Mouse (Mus musculus): ENCODE measurements around the gene Lrp2.

Lrp2 gene

GRCm38 (mm10) chr2:69518307-69518706 is 67.6 kb downstream of the Lrp2 start:
- DNase-seq (ENCODE audit: low spot score) = no peak

GRCm38 (mm10) chr2:69511766-69512165 is 74.1 kb downstream of the Lrp2 start:
- DNase-seq (ENCODE audit: low spot score) = no peak

- DNase-seq (ENCODE audit: low spot score) = no peak
Observed at GRCm38 (mm10) chr2:69500357-69500756, 85.5 kb downstream of the Lrp2 start.

GRCm38 (mm10) chr2:69493130-69493529 is 92.7 kb downstream of the Lrp2 start:
- DNase-seq (ENCODE audit: low spot score) = no peak

GRCm38 (mm10) chr2:69480965-69481364 is 104.9 kb downstream of the Lrp2 start:
- no peak for DNase-seq (ENCODE audit: low spot score)

- DNase-seq (ENCODE audit: low spot score) = no peak
Observed at GRCm38 (mm10) chr2:69479859-69480258, 106.0 kb downstream of the Lrp2 start.

GRCm38 (mm10) chr2:69476901-69477300 is 109.0 kb downstream of the Lrp2 start:
- DNase-seq (ENCODE audit: low spot score) = no peak

GRCm38 (mm10) chr2:69475177-69475576 is 110.7 kb downstream of the Lrp2 start:
- no peak for DNase-seq (ENCODE audit: low spot score)

- peak; percentile 4 for DNase-seq (ENCODE audit: low spot score)
Observed at GRCm38 (mm10) chr2:69471837-69472236, 114.0 kb downstream of the Lrp2 start.

GRCm38 (mm10) chr2:69463609-69464008 is 122.3 kb downstream of the Lrp2 start:
- no peak for DNase-seq (ENCODE audit: low spot score)

GRCm38 (mm10) chr2:69459481-69459880 is 126.4 kb downstream of the Lrp2 start:
- no peak for DNase-seq (ENCODE audit: low spot score)

GRCm38 (mm10) chr2:69451128-69451527 is 134.7 kb downstream of the Lrp2 start:
- DNase-seq (ENCODE audit: low spot score) = no peak

GRCm38 (mm10) chr2:69448581-69448980 is 137.3 kb downstream of the Lrp2 start:
- no peak for DNase-seq (ENCODE audit: low spot score)

- DNase-seq (ENCODE audit: low spot score) = no peak
Observed at GRCm38 (mm10) chr2:69445896-69446472, 139.9 kb downstream of the Lrp2 start.

GRCm38 (mm10) chr2:69441656-69442055 is 144.2 kb downstream of the Lrp2 start:
- no peak for DNase-seq (ENCODE audit: low spot score)

GRCm38 (mm10) chr2:69428116-69428515 is 157.7 kb downstream of the Lrp2 start:
- peak; percentile 58 for DNase-seq (ENCODE audit: low spot score)

- no peak for DNase-seq (ENCODE audit: low spot score)
Observed at GRCm38 (mm10) chr2:69427141-69427540, 158.7 kb downstream of the Lrp2 start.

- no peak for DNase-seq (ENCODE audit: low spot score)
Observed at GRCm38 (mm10) chr2:69426081-69426480, 159.8 kb downstream of the Lrp2 start.

GRCm38 (mm10) chr2:69424829-69425228 is 161.0 kb downstream of the Lrp2 start:
- DNase-seq (ENCODE audit: low spot score) = no peak

GRCm38 (mm10) chr2:69418294-69418881 is 167.5 kb downstream of the Lrp2 start:
- no peak for DNase-seq (ENCODE audit: low spot score)

- no peak for DNase-seq (ENCODE audit: low spot score)
Observed at GRCm38 (mm10) chr2:69415070-69415469, 170.8 kb downstream of the Lrp2 start.

- no peak for DNase-seq (ENCODE audit: low spot score)
Observed at GRCm38 (mm10) chr2:69414539-69414938, 171.3 kb downstream of the Lrp2 start.

GRCm38 (mm10) chr2:69405692-69406091 is 180.2 kb downstream of the Lrp2 start:
- DNase-seq (ENCODE audit: low spot score) = peak; percentile 42

GRCm38 (mm10) chr2:69402309-69402708 is 183.6 kb downstream of the Lrp2 start:
- DNase-seq (ENCODE audit: low spot score) = no peak
